Mouse (Mus musculus) gastrocnemius, postnatal 10 days (tissue): ENCODE data around the gene Arid3c. TPM values are rescaled to one million over a fixed set of nuclear protein-coding genes. Genes with fewer than 3 reads are reported as not detected.

ENCODE experiments used
- DNase-seq: peaks from one replicate; pipeline ENCODE4 v3.0.0; 2021; ENCODE audit warnings: mixed read lengths
- total RNA-seq, 2 experiments: library from RNA; stranded (reverse); gene quantifications; 2 replicates each; pipeline ENCODE4 v1.2.3; 2021

Arid3c gene
- total RNA-seq, 2 experiments from 2014 or later, result not detected

- no peak for DNase-seq
These were observed 13.2 kb upstream of the Arid3c start for GRCm38 (mm10) chr4:41744131-41744530.

GRCm38 (mm10) chr4:41741158-41741560, 10.2 kb upstream of the Arid3c start:
- DNase-seq, result peak; percentile 83

GRCm38 (mm10) chr4:41740380-41741157, 9.6 kb upstream of the Arid3c start:
- DNase-seq, result peak; percentile 57

GRCm38 (mm10) chr4:41739260-41739659, 8.3 kb upstream of the Arid3c start:
- DNase-seq, result no peak

GRCm38 (mm10) chr4:41738256-41738603, 7.3 kb upstream of the Arid3c start:
- no peak for DNase-seq

- peak; percentile 68 for DNase-seq
These were observed 6.8 kb upstream of the Arid3c start for GRCm38 (mm10) chr4:41737602-41738255.

- no peak for DNase-seq
These were observed 3.9 kb downstream of the Arid3c start for GRCm38 (mm10) chr4:41726826-41727621.

- peak; percentile 76 for DNase-seq
These were observed 8.0 kb downstream of the Arid3c start, which contains the start of gene Dctn3 for GRCm38 (mm10) chr4:41722918-41723351. Gene Dctn3 (minus strand): TSS chr4:41723170.

- DNase-seq, result no peak
These were observed 14.1 kb downstream of the Arid3c start for GRCm38 (mm10) chr4:41716834-41717233.

GRCm38 (mm10) chr4:41715596-41715995, 15.3 kb downstream of the Arid3c start:
- DNase-seq, result no peak

GRCm38 (mm10) chr4:41715082-41715481, 15.9 kb downstream of the Arid3c start:
- no peak for DNase-seq

GRCm38 (mm10) chr4:41714276-41714675, 16.7 kb downstream of the Arid3c start:
- peak; percentile 56 for DNase-seq

- peak; percentile 84 for DNase-seq
These were observed 17.5 kb downstream of the Arid3c start, which contains the start of gene Rpp25l for GRCm38 (mm10) chr4:41713197-41714067. Gene Rpp25l (minus strand): TSS chr4:41713534.

- peak; percentile 34 for DNase-seq
These were observed 18.3 kb downstream of the Arid3c start for GRCm38 (mm10) chr4:41712421-41713196.

- DNase-seq, result no peak
These were observed 19.1 kb downstream of the Arid3c start for GRCm38 (mm10) chr4:41711705-41712375.

- DNase-seq, result no peak
These were observed 20.7 kb downstream of the Arid3c start for GRCm38 (mm10) chr4:41710229-41710628.

- no peak for DNase-seq
These were observed 22.7 kb downstream of the Arid3c start for GRCm38 (mm10) chr4:41708192-41708745.

- peak; percentile 62 for DNase-seq
These were observed 23.9 kb downstream of the Arid3c start for GRCm38 (mm10) chr4:41707011-41707535.

- no peak for DNase-seq
These were observed 24.8 kb downstream of the Arid3c start for GRCm38 (mm10) chr4:41705922-41706754.
